Mouse (Mus musculus): ENCODE results near the gene Fbxo5. TPM values are rescaled to one million over a fixed set of nuclear protein-coding genes. Genes with fewer than 3 reads are reported as not detected.

The Fbxo5 gene
- polyA plus RNA-seq (2014; fragmentation: Nextera tagmentation; extraction: Ambion mirVana) = 70.6 and 70.8 TPM in 2 replicates

DNA sequence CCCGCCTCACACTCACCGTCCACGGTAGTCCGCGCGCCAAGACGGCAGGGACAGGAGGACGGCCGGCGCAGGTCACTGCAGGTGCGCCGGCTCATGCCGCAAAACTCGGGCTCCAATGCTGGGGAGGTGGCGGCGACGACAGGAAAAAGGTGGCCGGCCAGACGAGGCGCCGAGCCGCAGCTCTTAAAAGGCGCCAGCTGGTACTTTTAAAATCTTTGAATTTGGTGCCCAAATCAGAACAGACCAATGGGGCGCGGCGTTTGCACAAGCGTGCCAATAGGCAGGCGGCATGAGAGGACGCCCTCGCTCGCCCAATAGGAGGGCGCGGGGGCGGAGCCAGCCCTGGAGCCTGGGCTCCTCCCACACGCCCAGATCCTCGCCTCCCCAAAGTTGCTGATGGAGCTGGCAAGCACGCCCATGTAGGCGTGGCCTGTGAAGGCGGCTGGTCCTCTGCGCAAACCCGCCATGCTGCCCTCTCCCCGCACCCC is at the start of gene Fbxo5:
Fbxo5 (minus strand) TSS at position 358 of the 488 bp plus-strand sequence.
- DNase-seq (ENCODE audit: low spot score) (peak; percentile 98), ATAC-seq (ENCODE audit: low FRiP score) (peak; percentile 97)
- H3K9me3 ChIP-seq (ENCODE audit: control insufficient read depth, low read length) = no peaks in the 10 kb centered on the region
- peak within 1 kb of the TSS; percentile 85 for H3K4me2 ChIP-seq (replicated peaks; ENCODE audit: low read depth, low read length)
- no peaks in the 10 kb centered on the region; the same call in 1 of the 2 replicates for H3K4me1 ChIP-seq (replicated peaks; ENCODE audit: control insufficient read depth, insufficient read depth, low read length)
- peak within 1 kb of the TSS; percentile 65 for H3K4me3 ChIP-seq (ENCODE audit: low read depth, low read length)
- H3K27me3 ChIP-seq (ENCODE audit: control insufficient read depth, insufficient read depth, low read length) = no peaks in the 10 kb centered on the region
- H3K36me3 ChIP-seq (ENCODE audit: control insufficient read depth, insufficient read depth, low read length) = 0 out of 2 replicates have a peak, but pooled peaks cover 2% of the 10 kb centered on the region
- H3K9ac ChIP-seq (ENCODE audit: low read depth, low read length) = peak within 1 kb of the TSS; percentile 72
- under 1% methylated on average over 42 of the region's 42 CpGs for WGBS
- peak within 1 kb of the TSS; percentile 82 for H3K27ac ChIP-seq (ENCODE audit: low read depth, low read length)

DNA sequence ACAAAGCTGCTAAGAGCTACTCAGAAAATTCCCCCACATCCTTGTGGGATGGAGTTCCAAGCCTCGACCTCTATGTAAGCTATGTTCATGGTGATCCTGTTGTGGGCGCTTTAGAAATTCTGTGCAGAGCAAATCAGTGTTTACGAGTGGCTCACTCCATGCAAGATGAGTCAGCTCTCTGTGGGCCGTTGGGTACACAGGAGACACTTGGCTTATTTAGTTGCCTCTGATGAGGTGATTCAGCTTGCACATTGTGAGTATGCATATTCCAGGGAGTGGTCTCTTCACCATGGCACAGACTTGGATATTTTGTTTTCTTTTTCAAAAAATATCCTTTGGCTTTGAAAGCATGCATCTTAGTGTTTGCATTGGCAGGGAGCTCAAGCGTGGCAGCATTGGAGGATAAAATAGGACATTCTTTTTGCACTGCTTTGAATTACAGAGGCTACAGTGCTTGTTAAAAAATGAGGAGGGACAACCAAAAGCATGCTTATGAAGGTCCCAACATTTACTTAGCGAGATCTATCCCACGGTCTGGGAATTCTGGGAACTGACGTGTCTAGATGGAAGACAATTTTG is 48.0 kb upstream of the Fbxo5 start:
- WGBS = 93% methylated on average over 8 of the region's 8 CpGs
- Histone ChIP-seq H3K9me3 (ENCODE audit: control insufficient read depth, low read length) (no peaks in the 10 kb centered on the region), H3K27ac (ENCODE audit: low read depth, low read length) (no peak overlapping the region), H3K4me2 (replicated peaks; ENCODE audit: low read depth, low read length) (no peak overlapping the region), H3K27me3 (ENCODE audit: control insufficient read depth, insufficient read depth, low read length) (no peaks in the 10 kb centered on the region), H3K36me3 (ENCODE audit: control insufficient read depth, insufficient read depth, low read length) (no peaks in the 10 kb centered on the region), H3K4me1 (replicated peaks; ENCODE audit: control insufficient read depth, insufficient read depth, low read length) (no peaks in the 10 kb centered on the region), H3K9ac (ENCODE audit: low read depth, low read length) (no peak overlapping the region), H3K4me3 (ENCODE audit: low read depth, low read length) (no peak overlapping the region)
- DNase-seq (ENCODE audit: low spot score) (no peak), ATAC-seq (ENCODE audit: low FRiP score) (no peak)

DNA sequence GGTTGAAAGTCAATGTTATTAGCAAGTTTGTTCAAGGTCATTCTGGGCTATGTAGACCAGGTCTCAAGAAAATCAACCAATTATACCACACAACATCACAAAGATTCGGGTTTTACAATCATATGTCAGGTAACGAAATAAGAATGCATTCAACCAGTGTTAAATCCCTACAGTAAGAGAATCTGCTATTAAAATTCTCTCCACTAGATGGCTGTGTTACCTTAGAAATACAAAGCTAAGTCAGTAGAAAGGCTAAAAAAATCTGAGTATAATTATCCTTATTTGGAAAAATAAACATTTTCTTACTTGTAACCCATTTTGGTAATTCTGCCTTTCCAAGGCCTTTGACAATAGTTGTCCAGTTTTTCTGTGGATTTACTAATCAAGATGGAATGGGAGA is 41.5 kb upstream of the Fbxo5 start:
- ATAC-seq (ENCODE audit: low FRiP score) = no peak
- Histone ChIP-seq H3K4me2 (replicated peaks; ENCODE audit: low read depth, low read length) (no peak overlapping the region), H3K36me3 (ENCODE audit: control insufficient read depth, insufficient read depth, low read length) (no peaks in the 10 kb centered on the region), H3K9me3 (ENCODE audit: control insufficient read depth, low read length) (no peaks in the 10 kb centered on the region), H3K9ac (ENCODE audit: low read depth, low read length) (no peak overlapping the region), H3K27ac (ENCODE audit: low read depth, low read length) (no peak overlapping the region), H3K4me3 (ENCODE audit: low read depth, low read length) (no peak overlapping the region), H3K27me3 (ENCODE audit: control insufficient read depth, insufficient read depth, low read length) (no peaks in the 10 kb centered on the region), H3K4me1 (replicated peaks; ENCODE audit: control insufficient read depth, insufficient read depth, low read length) (no peaks in the 10 kb centered on the region)
- peak; percentile 28 for DNase-seq (ENCODE audit: low spot score)
- 34% methylated on average over 2 of the region's 2 CpGs for WGBS

DNA sequence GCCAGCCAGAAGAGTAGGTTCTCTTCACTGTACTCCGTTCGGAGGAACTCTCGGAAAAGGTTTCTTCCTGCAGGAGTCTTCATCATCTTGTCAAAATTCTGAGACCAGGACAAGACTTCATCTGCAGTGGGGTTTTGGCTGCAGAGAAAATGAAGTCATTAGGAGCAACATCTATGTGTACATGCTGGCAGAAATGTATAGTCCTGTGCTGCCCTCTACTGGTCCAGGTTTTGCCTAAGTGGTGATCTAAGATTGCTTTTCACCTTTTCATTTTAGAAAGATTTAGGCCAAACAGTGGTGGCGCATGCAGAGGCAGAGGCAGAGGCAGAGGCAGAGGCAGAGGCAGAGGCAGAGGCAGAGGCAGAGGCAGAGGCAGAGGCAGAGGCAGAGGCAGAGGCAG is 36.0 kb upstream of the Fbxo5 start:
- Histone ChIP-seq H3K4me2 (replicated peaks; ENCODE audit: low read depth, low read length) (no peak overlapping the region), H3K36me3 (ENCODE audit: control insufficient read depth, insufficient read depth, low read length) (no peaks in the 10 kb centered on the region), H3K9ac (ENCODE audit: low read depth, low read length) (no peak overlapping the region), H3K27me3 (ENCODE audit: control insufficient read depth, insufficient read depth, low read length) (no peaks in the 10 kb centered on the region), H3K4me3 (ENCODE audit: low read depth, low read length) (no peak overlapping the region), H3K27ac (ENCODE audit: low read depth, low read length) (no peak overlapping the region), H3K9me3 (ENCODE audit: control insufficient read depth, low read length) (no peaks in the 10 kb centered on the region), H3K4me1 (replicated peaks; ENCODE audit: control insufficient read depth, insufficient read depth, low read length) (no peaks in the 10 kb centered on the region)
- ATAC-seq (ENCODE audit: low FRiP score) = no peak
- 88% methylated on average over 4 of the region's 4 CpGs for WGBS
- DNase-seq (ENCODE audit: low spot score) = peak; percentile 68

DNA sequence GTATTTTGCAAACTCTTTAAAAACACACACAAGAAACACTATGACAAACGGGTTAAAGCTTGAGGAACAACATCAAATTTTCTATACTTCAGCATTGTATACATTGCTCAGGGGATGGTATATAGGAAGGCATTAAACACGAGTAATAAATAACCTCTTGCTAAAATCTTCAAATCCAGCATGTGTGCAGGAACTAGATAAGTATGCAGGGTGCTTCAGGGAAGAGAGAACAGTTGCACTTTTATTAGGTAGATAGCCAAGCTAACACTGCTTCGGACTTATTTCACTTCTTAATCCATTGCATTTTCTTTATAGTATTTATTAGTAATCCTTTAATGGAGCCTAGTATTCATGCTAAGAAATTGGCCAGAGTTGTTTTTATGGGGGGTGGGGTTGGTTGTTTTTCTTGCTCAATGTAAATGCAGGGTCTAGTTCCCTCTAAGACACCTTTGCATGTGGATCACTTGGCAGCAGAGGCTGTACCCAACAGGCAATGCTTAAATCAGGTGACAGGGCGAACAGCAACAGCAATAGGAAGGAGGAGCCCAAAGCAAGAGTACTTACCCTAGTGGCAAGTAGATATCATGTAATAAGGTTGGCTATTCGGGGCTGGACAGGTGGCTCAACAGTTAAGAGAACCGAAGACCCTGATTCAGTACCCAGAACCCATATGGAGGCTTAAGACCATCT is 21.1 kb upstream of the Fbxo5 start:
- WGBS = 76% methylated on average over 6 of the region's 6 CpGs
- Histone ChIP-seq H3K36me3 (ENCODE audit: control insufficient read depth, insufficient read depth, low read length) (no peaks in the 10 kb centered on the region), H3K9ac (ENCODE audit: low read depth, low read length) (no peak overlapping the region), H3K4me3 (ENCODE audit: low read depth, low read length) (no peak overlapping the region), H3K27ac (ENCODE audit: low read depth, low read length) (no peak overlapping the region), H3K4me2 (replicated peaks; ENCODE audit: low read depth, low read length) (no peak overlapping the region), H3K9me3 (ENCODE audit: control insufficient read depth, low read length) (no peaks in the 10 kb centered on the region), H3K4me1 (replicated peaks; ENCODE audit: control insufficient read depth, insufficient read depth, low read length) (no peaks in the 10 kb centered on the region), H3K27me3 (ENCODE audit: control insufficient read depth, insufficient read depth, low read length) (no peaks in the 10 kb centered on the region)
- ATAC-seq (ENCODE audit: low FRiP score) (no peak), DNase-seq (ENCODE audit: low spot score) (no peak)

DNA sequence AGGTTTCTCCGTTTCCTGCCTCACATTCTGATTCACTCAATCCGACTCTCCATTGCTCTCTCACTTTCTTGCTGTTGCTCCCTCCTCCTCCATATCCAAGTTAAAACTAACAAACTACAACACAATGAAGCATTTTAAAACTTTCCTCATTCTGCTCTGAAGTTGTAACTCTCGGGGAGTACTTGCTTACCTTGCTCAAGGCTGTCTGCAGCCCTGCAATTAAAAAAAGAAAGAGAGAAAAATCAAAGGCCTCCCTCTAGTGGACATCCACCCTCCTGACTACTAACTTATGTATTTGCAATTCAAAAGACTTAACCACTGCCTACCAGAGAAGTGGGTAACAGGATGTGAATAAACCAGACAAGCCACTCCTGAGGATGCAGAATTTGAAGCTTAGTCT is 19.4 kb upstream of the Fbxo5 start:
- Histone ChIP-seq H3K36me3 (ENCODE audit: control insufficient read depth, insufficient read depth, low read length) (no peaks in the 10 kb centered on the region), H3K27ac (ENCODE audit: low read depth, low read length) (no peak overlapping the region; the same call in 1 of the 2 replicates), H3K9me3 (ENCODE audit: control insufficient read depth, low read length) (no peaks in the 10 kb centered on the region), H3K9ac (ENCODE audit: low read depth, low read length) (no peak overlapping the region), H3K27me3 (ENCODE audit: control insufficient read depth, insufficient read depth, low read length) (no peaks in the 10 kb centered on the region), H3K4me1 (replicated peaks; ENCODE audit: control insufficient read depth, insufficient read depth, low read length) (no peaks in the 10 kb centered on the region), H3K4me2 (replicated peaks; ENCODE audit: low read depth, low read length) (peak overlapping the region; percentile 75), H3K4me3 (ENCODE audit: low read depth, low read length) (peak overlapping the region; percentile 93)
- 0% methylated on average over 3 of the region's 3 CpGs for WGBS
- DNase-seq (ENCODE audit: low spot score) (peak; percentile 64), ATAC-seq (ENCODE audit: low FRiP score) (no peak)

DNA sequence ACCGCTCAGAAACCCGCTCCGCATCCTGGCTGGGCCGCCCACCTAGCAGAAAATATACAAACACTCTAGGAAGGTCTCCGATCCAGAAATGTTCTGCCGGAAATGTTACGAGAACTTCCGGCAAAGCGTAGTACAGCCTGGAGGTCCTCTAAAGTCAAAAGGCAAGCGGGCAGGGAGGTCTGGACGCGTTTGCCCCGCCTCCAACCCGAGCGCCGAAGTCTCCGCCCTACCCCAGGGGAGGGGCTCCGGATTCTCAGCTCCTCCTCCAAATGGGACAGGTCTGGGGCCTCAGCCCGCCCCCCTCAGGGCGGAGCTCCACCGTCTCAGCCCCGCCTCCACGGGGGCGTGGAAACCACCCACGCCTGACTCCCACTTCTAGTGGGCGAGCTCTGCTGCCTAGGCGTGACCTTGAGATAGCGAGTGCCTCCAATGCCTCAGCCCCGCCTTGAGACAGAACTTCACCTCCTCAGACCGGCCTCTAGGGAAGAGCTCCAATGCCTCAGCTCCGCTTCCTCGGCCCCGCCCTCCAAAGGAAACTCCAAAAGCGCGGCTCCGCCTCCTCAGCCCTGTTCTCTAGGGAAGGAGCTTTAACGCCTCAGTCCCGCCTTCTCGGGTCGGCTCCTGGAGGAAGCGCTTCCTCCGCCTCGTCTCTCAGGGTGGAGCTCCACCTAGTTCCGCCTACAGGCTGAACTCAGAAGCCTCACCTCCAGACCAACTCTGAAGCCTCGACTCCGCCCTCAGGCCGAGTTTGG is 18.5 kb upstream of the Fbxo5 start, which contains the start of gene Mtrf1l:
Mtrf1l (minus strand) TSS at position 171 of the 752 bp plus-strand sequence.
- Histone ChIP-seq H3K4me2 (replicated peaks; ENCODE audit: low read depth, low read length) (peak within 1 kb of the TSS; percentile 75), H3K36me3 (ENCODE audit: control insufficient read depth, insufficient read depth, low read length) (no peaks in the 10 kb centered on the region; the same call in 1 of the 2 replicates), H3K4me3 (ENCODE audit: low read depth, low read length) (peak within 1 kb of the TSS; percentile 93), H3K27ac (ENCODE audit: low read depth, low read length) (peak within 1 kb of the TSS; percentile 84), H3K4me1 (replicated peaks; ENCODE audit: control insufficient read depth, insufficient read depth, low read length) (no peaks in the 10 kb centered on the region), H3K9ac (ENCODE audit: low read depth, low read length) (peak within 1 kb of the TSS; percentile 90), H3K9me3 (ENCODE audit: control insufficient read depth, low read length) (no peaks in the 10 kb centered on the region), H3K27me3 (ENCODE audit: control insufficient read depth, insufficient read depth, low read length) (no peaks in the 10 kb centered on the region)
- ATAC-seq (ENCODE audit: low FRiP score) = peak; percentile 97
- peak; percentile 98 for DNase-seq (ENCODE audit: low spot score)
- under 1% methylated on average over 47 of the region's 47 CpGs for WGBS

DNA sequence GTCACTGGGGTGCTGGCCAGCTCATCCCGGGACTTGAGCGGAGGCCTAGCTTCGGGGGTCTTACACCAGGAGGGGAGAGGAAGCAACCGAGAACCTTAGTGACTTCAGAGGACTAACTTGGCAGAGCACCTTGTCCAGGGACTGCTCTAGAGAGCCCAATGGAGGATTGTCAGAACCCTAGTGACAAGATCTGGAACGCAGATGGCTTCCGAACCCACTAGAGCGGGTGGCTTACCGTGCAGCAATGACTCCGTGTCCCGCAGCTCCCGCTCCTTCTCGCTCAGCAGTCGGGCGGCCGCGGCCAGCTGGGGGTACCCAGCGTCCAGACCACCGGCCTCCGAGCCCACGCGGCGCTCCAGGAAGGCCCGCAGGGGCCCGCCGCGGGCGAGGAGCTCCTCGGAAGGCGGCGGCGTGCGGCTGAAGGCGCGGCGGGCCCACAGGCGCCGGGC is 17.9 kb upstream of the Fbxo5 start:
- H3K36me3 ChIP-seq (ENCODE audit: control insufficient read depth, insufficient read depth, low read length) = no peaks in the 10 kb centered on the region; the same call in 1 of the 2 replicates

More for the DNA sequence above, 17.9 kb upstream of the Fbxo5 start:
- H3K4me2 ChIP-seq (replicated peaks; ENCODE audit: low read depth, low read length) = peak overlapping the region; percentile 61
- H3K4me3 ChIP-seq (ENCODE audit: low read depth, low read length) = peak overlapping the region; percentile 93
- WGBS = under 1% methylated on average over 32 of the region's 37 CpGs
- no peak for DNase-seq (ENCODE audit: low spot score)
- H3K9me3 ChIP-seq (ENCODE audit: control insufficient read depth, low read length) = no peaks in the 10 kb centered on the region
- peak overlapping the region; percentile 90 for H3K9ac ChIP-seq (ENCODE audit: low read depth, low read length)
- ATAC-seq (ENCODE audit: low FRiP score) = peak; percentile 3
- no peaks in the 10 kb centered on the region for H3K27me3 ChIP-seq (ENCODE audit: control insufficient read depth, insufficient read depth, low read length)
- no peaks in the 10 kb centered on the region for H3K4me1 ChIP-seq (replicated peaks; ENCODE audit: control insufficient read depth, insufficient read depth, low read length)
- peak overlapping the region; percentile 84 for H3K27ac ChIP-seq (ENCODE audit: low read depth, low read length)

Data from hindbrain, embryonic 11.5 days (tissue).